Mouse (Mus musculus) G1E (cell line): ENCODE measurements around the gene Ppp1r15b. TPM values are rescaled to one million over a fixed set of nuclear protein-coding genes. Genes with fewer than 3 reads are reported as not detected.

ENCODE experiments used
- ATAC-seq: 2 replicates; pipeline ENCODE4 v1.8.0; 2016; ENCODE audit warnings: mild to moderate bottlenecking; ENCODE audit not compliant: insufficient number of reproducible peaks, poor library complexity, low FRiP score, severe bottlenecking; ENCODE audit errors: extremely low read depth
- DNase-seq: peaks from one replicate; pipeline ENCODE4 v3.0.0; 2012; ENCODE audit warnings: low spot score
- H3K27me3 ChIP-seq: 2 replicates; pipeline ENCODE4 v1.6.1; 2012; ENCODE audit warnings: mild to moderate bottlenecking, low read length, inconsistent platforms; ENCODE audit not compliant: insufficient read depth
- H3K36me3 ChIP-seq: replicated peaks from 2 replicates; pipeline ENCODE3; 2012; ENCODE audit warnings: mild to moderate bottlenecking, inconsistent platforms
- H3K4me1 ChIP-seq: 2 replicates; pipeline ENCODE4 v1.6.1; 2012; ENCODE audit warnings: low read depth, low read length, inconsistent platforms, mixed read lengths; ENCODE audit not compliant: insufficient read depth
- H3K4me3 ChIP-seq: 2 replicates; pipeline ENCODE4 v1.5.1; 2012; ENCODE audit warnings: low read depth, mild to moderate bottlenecking, inconsistent platforms, low read length, moderate library complexity, mixed read lengths
- H3K9me3 ChIP-seq: replicated peaks from 2 replicates; pipeline ENCODE4 v1.6.1; 2012; ENCODE audit warnings: inconsistent platforms
- CTCF ChIP-seq: IDR thresholded peaks from 2 replicates; pipeline ENCODE4 v1.5.1; 2012; ENCODE audit warnings: low read depth, low read length, inconsistent platforms, mixed read lengths
- GATA1 ChIP-seq: IDR thresholded peaks from 2 replicates; pipeline ENCODE4 v1.6.1; 2012; ENCODE audit warnings: borderline replicate concordance, low read length, inconsistent platforms, mixed read lengths
- GATA2 ChIP-seq: IDR thresholded peaks from 2 replicates; pipeline ENCODE4 v1.6.1; 2012; ENCODE audit warnings: low read depth, low read length, inconsistent platforms, borderline replicate concordance
- POLR2AphosphoS5 ChIP-seq: IDR thresholded peaks from 2 replicates; pipeline ENCODE4 v1.6.1; 2012; ENCODE audit warnings: low read depth, low read length, inconsistent platforms; ENCODE audit not compliant: insufficient replicate concordance
- TAL1 ChIP-seq: conservative IDR thresholded peaks from 2 replicates; pipeline ENCODE4 v1.6.1; 2012; ENCODE audit warnings: low read depth, low read length, inconsistent platforms, mixed read lengths
- polyA plus RNA-seq: library from polyadenylated mRNA; stranded (reverse); fragments of >175 nt; gene quantifications from 2 replicates; pipeline ENCODE4 v1.2.3, GENCODE M21; 2012
- total RNA-seq, 2 experiments: library from RNA; stranded (forward) in 1 of 2; stranded (reverse) in 1 of 2; fragments of 200-1000 nt in 1 of 2; fragments of >200 nt in 1 of 2; fragmentation: Nextera tagmentation in 1 of 2; gene quantifications; 2 replicates each; pipeline ENCODE4 v1.2.3; 2014 to 2017

Ppp1r15b gene
- total RNA-seq (2014; fragmentation: Nextera tagmentation) (100 and 105 TPM in 2 replicates), total RNA-seq (2017) (105 and 131 TPM in 2 replicates), polyA plus RNA-seq (35.3 and 38.6 TPM in 2 replicates)

GRCm38 (mm10) chr1:133130638-133131560, at the start of gene Ppp1r15b:
Gene Ppp1r15b (plus strand): TSS chr1:133131143.
- ATAC-seq (peak; percentile 89), DNase-seq (peak; percentile 99)
- peaks cover 36% of the 10 kb centered on the region for H3K36me3 ChIP-seq
- H3K4me3 ChIP-seq, result peak within 1 kb of the TSS; percentile 78
- peaks cover 37% of the 10 kb centered on the region for H3K4me1 ChIP-seq
- no peaks in the 10 kb centered on the region for H3K27me3 ChIP-seq
- H3K9me3 ChIP-seq, result no peaks in the 10 kb centered on the region
- TF ChIP-seq CTCF (no peak), GATA1 (no peak), POLR2AphosphoS5 (no peak), TAL1 (no peak), GATA2 (no peak)

GRCm38 (mm10) chr1:133083003-133083546, 47.9 kb upstream of the Ppp1r15b start:
- no peak for ATAC-seq
- H3K9me3 ChIP-seq, result no peaks in the 10 kb centered on the region
- peaks cover 17% of the 10 kb centered on the region for H3K4me1 ChIP-seq
- no peak for DNase-seq
- no peak overlapping the region for H3K4me3 ChIP-seq
- TF ChIP-seq POLR2AphosphoS5, result no peak
- no peak for TF ChIP-seq GATA2
- no peak for TF ChIP-seq CTCF
- no peak for TF ChIP-seq GATA1
- no peak; the same call in 1 of the 2 replicates for TF ChIP-seq TAL1
- no peaks in the 10 kb centered on the region for H3K36me3 ChIP-seq
- H3K27me3 ChIP-seq, result peaks cover 56% of the 10 kb centered on the region

- Histone ChIP-seq H3K4me3 (no peak overlapping the region; the same call in 1 of the 2 replicates), H3K9me3 (no peaks in the 10 kb centered on the region), H3K27me3 (peaks cover 60% of the 10 kb centered on the region), H3K36me3 (no peaks in the 10 kb centered on the region), H3K4me1 (peaks cover 18% of the 10 kb centered on the region)
- peak; percentile 27 for DNase-seq
- no peak for ATAC-seq
- no peak for TF ChIP-seq GATA2
- no peak for TF ChIP-seq GATA1
- no peak for TF ChIP-seq POLR2AphosphoS5
- no peak for TF ChIP-seq CTCF
- TF ChIP-seq TAL1, result no peak
Measured at GRCm38 (mm10) chr1:133083942-133084625, 46.9 kb upstream of the Ppp1r15b start.

GRCm38 (mm10) chr1:133084708-133085416, 46.1 kb upstream of the Ppp1r15b start:
- no peak for ATAC-seq
- no peaks in the 10 kb centered on the region for H3K36me3 ChIP-seq
- H3K4me1 ChIP-seq, result peaks cover 18% of the 10 kb centered on the region

GRCm38 (mm10) chr1:133085417-133085742, 45.6 kb upstream of the Ppp1r15b start:
- DNase-seq, result no peak
- ATAC-seq, result no peak
- H3K27me3 ChIP-seq, result peaks cover 58% of the 10 kb centered on the region
- TF ChIP-seq POLR2AphosphoS5, result no peak
- TF ChIP-seq CTCF, result no peak
- TF ChIP-seq GATA1, result no peak
- TF ChIP-seq TAL1, result no peak
- TF ChIP-seq GATA2, result no peak
- no peaks in the 10 kb centered on the region for H3K36me3 ChIP-seq
- peaks cover 18% of the 10 kb centered on the region for H3K4me1 ChIP-seq
- H3K9me3 ChIP-seq, result no peaks in the 10 kb centered on the region
- no peak overlapping the region for H3K4me3 ChIP-seq

More at GRCm38 (mm10) chr1:133084708-133085416, 46.1 kb upstream of the Ppp1r15b start:
- Histone ChIP-seq H3K27me3 (peaks cover 56% of the 10 kb centered on the region), H3K9me3 (no peaks in the 10 kb centered on the region), H3K4me3 (no peak overlapping the region)
- no peak for DNase-seq
- TF ChIP-seq GATA1 (no peak), GATA2 (no peak), TAL1 (no peak), CTCF (no peak), POLR2AphosphoS5 (no peak)

GRCm38 (mm10) chr1:133086804-133087203, 44.1 kb upstream of the Ppp1r15b start:
- Histone ChIP-seq H3K27me3 (peaks cover 66% of the 10 kb centered on the region), H3K4me1 (peaks cover 18% of the 10 kb centered on the region)
- TF ChIP-seq GATA1, result no peak
- TF ChIP-seq CTCF, result no peak
- TF ChIP-seq POLR2AphosphoS5, result no peak
- TF ChIP-seq GATA2, result no peak
- TF ChIP-seq TAL1, result no peak

More at GRCm38 (mm10) chr1:133086804-133087203, 44.1 kb upstream of the Ppp1r15b start:
- Histone ChIP-seq H3K9me3 (no peaks in the 10 kb centered on the region), H3K4me3 (no peak overlapping the region), H3K36me3 (no peaks in the 10 kb centered on the region)
- ATAC-seq, result no peak
- no peak for DNase-seq
